Mouse (Mus musculus): ENCODE data around the gene Lyz1.

GRCm38 (mm10) chr10:117337946-117338345 is 45.3 kb upstream of the Lyz1 start:
- TF ChIP-seq CTCF (IDR thresholded peaks at IDR 0.05; ENCODE audit: control insufficient read depth, insufficient read depth, low read length) (no peak), POLR2A (IDR thresholded peaks at IDR 0.05; ENCODE audit: borderline replicate concordance, control insufficient read depth, low read depth, low read length) (no peak)

Measured in bone marrow, adult 2 months (tissue).